Mouse (Mus musculus) thymus, adult 2 months (tissue): ENCODE measurements around the gene Nap1l4. TPM values are rescaled to one million over a fixed set of nuclear protein-coding genes. Genes with fewer than 3 reads are reported as not detected.
"Not testable (repeated sequence)": the region's sequence is repeated elsewhere in the genome, so short reads cannot be mapped to it uniquely, and the experiment has no call there.

Source experiments
- DNase-seq: peaks from one replicate; pipeline ENCODE4 v3.0.0; 2021
- H3K27ac ChIP-seq: fragments of 200-500 bp; 2 replicates; pipeline ENCODE4 v1.5.1; 2012; ENCODE audit warnings: low read length, control low read depth; ENCODE audit not compliant: control insufficient read depth, insufficient read depth
- H3K27me3 ChIP-seq: fragments of 200-500 bp; 2 replicates; pipeline ENCODE4 v1.6.1; 2012; ENCODE audit warnings: mild to moderate bottlenecking, low read length, moderate library complexity, mixed read lengths; ENCODE audit not compliant: control insufficient read depth, insufficient read depth
- H3K36me3 ChIP-seq: fragments of 200-500 bp; 2 replicates; pipeline ENCODE4 v1.6.1; 2012; ENCODE audit warnings: mild to moderate bottlenecking, low read length, moderate library complexity; ENCODE audit not compliant: control insufficient read depth, insufficient read depth
- H3K4me1 ChIP-seq: fragments of 200-500 bp; replicated peaks from 2 replicates; pipeline ENCODE4 v1.6.1; 2012; ENCODE audit warnings: low read length; ENCODE audit not compliant: control insufficient read depth, insufficient read depth
- H3K4me3 ChIP-seq: fragments of 200-500 bp; 2 replicates; pipeline ENCODE4 v1.5.1; 2012; ENCODE audit warnings: mild to moderate bottlenecking, low read length, control low read depth, moderate library complexity; ENCODE audit not compliant: control insufficient read depth, insufficient read depth
- CTCF ChIP-seq: fragments of 200-500 bp; IDR thresholded peaks from 2 replicates; pipeline ENCODE4 v1.5.1; 2012; ENCODE audit warnings: mild to moderate bottlenecking, control low read depth, low read length, moderate library complexity, borderline replicate concordance; ENCODE audit not compliant: control insufficient read depth, poor library complexity, insufficient read depth; ENCODE audit errors: extremely low read depth
- POLR2A ChIP-seq: fragments of 200-500 bp; IDR thresholded peaks from 2 replicates; pipeline ENCODE4 v1.6.1; 2012; ENCODE audit warnings: mild to moderate bottlenecking, low read length, control low read depth, moderate library complexity; ENCODE audit not compliant: control insufficient read depth, poor library complexity, insufficient read depth; ENCODE audit errors: extremely low read depth
- WGBS: fragments of 180-500 bp; shearing (Covaris S2); methylation state at CpG from one replicate; pipeline ENCODE4 v1.1.7; 2018; 5-methylcytosine and 5-hydroxymethylcytosine counted together
- polyA plus RNA-seq: library from polyadenylated mRNA; depleted of rRNA; stranded (reverse); fragments of >200 nt; gene quantifications from 2 replicates; pipeline ENCODE4 v1.2.3, GENCODE M21; 2012

The Nap1l4 gene
- polyA plus RNA-seq, 1 experiment = 120 TPM

- Histone ChIP-seq H3K4me1 (peaks cover 5% of the 10 kb centered on the region; the same call in 1 of the 2 replicates), H3K36me3 (no peaks in the 10 kb centered on the region), H3K27me3 (no peaks in the 10 kb centered on the region), H3K27ac (peak overlapping the region; percentile 66), H3K4me3 (peak overlapping the region; percentile 80)
- TF ChIP-seq CTCF (0 out of 2 replicates have a peak, but pooled peaks have one; percentile 29), POLR2A (no peak)
- under 1% methylated on average over 54 of the region's 63 CpGs for WGBS
- peak; percentile 72 for DNase-seq
Observed at GRCm38 (mm10) chr7:143548231-143548961, 510 bp downstream of the Nap1l4 start.

GRCm38 (mm10) chr7:143546554-143546953 is 2.4 kb downstream of the Nap1l4 start:
- DNase-seq = no peak
- Histone ChIP-seq H3K27ac (no peak overlapping the region), H3K36me3 (no peaks in the 10 kb centered on the region), H3K4me1 (peaks cover 5% of the 10 kb centered on the region; the same call in 1 of the 2 replicates), H3K4me3 (no peak overlapping the region), H3K27me3 (no peaks in the 10 kb centered on the region)
- TF ChIP-seq POLR2A = no peak
- TF ChIP-seq CTCF = no peak
- WGBS = 25% methylated on average over 2 of the region's 2 CpGs

GRCm38 (mm10) chr7:143544368-143544767 is 4.5 kb downstream of the Nap1l4 start:
- H3K4me1 ChIP-seq = peaks cover 3% of the 10 kb centered on the region; the same call in 1 of the 2 replicates
- 93% methylated on average over 2 of the region's 2 CpGs for WGBS
- DNase-seq = peak; percentile 50
- peaks cover 10% of the 10 kb centered on the region for H3K36me3 ChIP-seq
- no peak overlapping the region for H3K27ac ChIP-seq
- H3K4me3 ChIP-seq = no peak overlapping the region
- no peaks in the 10 kb centered on the region for H3K27me3 ChIP-seq
- no peak for TF ChIP-seq POLR2A
- no peak for TF ChIP-seq CTCF

GRCm38 (mm10) chr7:143538671-143539070 is 10.2 kb downstream of the Nap1l4 start:
- H3K4me1 ChIP-seq = peaks cover under 1% of the 10 kb centered on the region; the same call in 1 of the 2 replicates
- no peak overlapping the region for H3K27ac ChIP-seq
- peaks cover 64% of the 10 kb centered on the region for H3K36me3 ChIP-seq
- H3K27me3 ChIP-seq = no peaks in the 10 kb centered on the region
- no peak for DNase-seq
- WGBS = 88% methylated on average over 1 of the region's 1 CpGs
- no peak overlapping the region for H3K4me3 ChIP-seq
- TF ChIP-seq CTCF = no peak
- TF ChIP-seq POLR2A = no peak

GRCm38 (mm10) chr7:143538229-143538628 is 10.7 kb downstream of the Nap1l4 start:
- DNase-seq, H3K27ac ChIP-seq, H3K27me3 ChIP-seq, H3K4me3 ChIP-seq, H3K4me1 ChIP-seq: not testable (repeated sequence)
- WGBS = 93% methylated on average over 6 of the region's 6 CpGs
- peaks cover 67% of the 10 kb centered on the region for H3K36me3 ChIP-seq

- no peak for DNase-seq
- H3K36me3 ChIP-seq = peaks cover 81% of the 10 kb centered on the region
- WGBS = 93% methylated on average over 3 of the region's 3 CpGs
Observed at GRCm38 (mm10) chr7:143536251-143536650, 12.7 kb downstream of the Nap1l4 start.

GRCm38 (mm10) chr7:143533284-143533683 is 15.6 kb downstream of the Nap1l4 start:
- Histone ChIP-seq H3K4me3 (no peak overlapping the region), H3K27ac (no peak overlapping the region), H3K4me1 (no peaks in the 10 kb centered on the region), H3K36me3 (peaks cover 91% of the 10 kb centered on the region), H3K27me3 (no peaks in the 10 kb centered on the region)
- DNase-seq = no peak
- no peak for TF ChIP-seq CTCF
- no peak for TF ChIP-seq POLR2A
- 89% methylated on average over 2 of the region's 2 CpGs for WGBS

More at GRCm38 (mm10) chr7:143536251-143536650, 12.7 kb downstream of the Nap1l4 start:
- no peak for TF ChIP-seq CTCF
- TF ChIP-seq POLR2A = no peak
- Histone ChIP-seq H3K4me1 (no peaks in the 10 kb centered on the region), H3K4me3 (no peak overlapping the region), H3K27ac (no peak overlapping the region), H3K27me3 (no peaks in the 10 kb centered on the region)
